Mouse (Mus musculus) heart, postnatal 0 days (tissue): ENCODE data around the gene Mok. TPM values are rescaled to one million over a fixed set of nuclear protein-coding genes. Genes with fewer than 3 reads are reported as not detected.

Experiments
- ATAC-seq: fragments of 200-750 bp; cut with Nextera tagmentation; 2 replicates; pipeline ENCODE4 v1.8.0; 2017; ENCODE audit warnings: low read depth, moderate number of reproducible peaks, moderate library complexity; ENCODE audit not compliant: insufficient read depth
- DNase-seq: peaks from one replicate; pipeline ENCODE4 v3.0.0-alpha.2; 2016; ENCODE audit warnings: low spot score
- H3K27ac ChIP-seq: fragments of 300-500 bp; sonication (generic); 2 replicates; pipeline ENCODE4 v1.5.1; 2014; ENCODE audit warnings: low read depth, mild to moderate bottlenecking
- H3K27me3 ChIP-seq: fragments of 300-500 bp; sonication (generic); 2 replicates; pipeline ENCODE4 v1.6.1; 2014; ENCODE audit warnings: low read length, mixed read lengths; ENCODE audit not compliant: control insufficient read depth, insufficient read depth
- H3K36me3 ChIP-seq: fragments of 300-500 bp; sonication (generic); replicated peaks from 2 replicates; pipeline ENCODE4 v1.6.1; 2014; ENCODE audit warnings: low read length, mixed read lengths; ENCODE audit not compliant: control insufficient read depth, insufficient read depth
- H3K4me1 ChIP-seq: fragments of 300-500 bp; sonication (generic); 2 replicates; pipeline ENCODE4 v1.6.1; 2014; ENCODE audit warnings: antibody characterized with exemption; ENCODE audit not compliant: control insufficient read depth, insufficient read depth
- H3K4me2 ChIP-seq: fragments of 300-500 bp; sonication (generic); 2 replicates; pipeline ENCODE4 v1.6.1; 2014; ENCODE audit warnings: low read depth, mild to moderate bottlenecking, low read length, moderate library complexity
- H3K4me3 ChIP-seq: fragments of 300-500 bp; sonication (generic); 2 replicates; pipeline ENCODE4 v1.5.1; 2014; ENCODE audit warnings: low read depth, low read length
- H3K9ac ChIP-seq: fragments of 300-500 bp; sonication (generic); replicated peaks from 2 replicates; pipeline ENCODE4 v1.6.1; 2014; ENCODE audit warnings: low read depth, low read length, mixed read lengths
- H3K9me3 ChIP-seq: fragments of 300-500 bp; sonication (generic); replicated peaks from 2 replicates; pipeline ENCODE4 v1.6.1; 2016; ENCODE audit warnings: low read length; ENCODE audit not compliant: control insufficient read depth
- CTCF ChIP-seq: IDR thresholded peaks from 2 replicates; pipeline ENCODE4 v1.5.1; 2016; ENCODE audit warnings: antibody characterized with exemption, control low read depth, low read depth
- EP300 ChIP-seq: IDR thresholded peaks from 2 replicates; pipeline ENCODE4 v1.6.1; 2016; ENCODE audit warnings: antibody characterized with exemption, low read depth
- WGBS: fragments of 180-500 bp; shearing (Covaris S2); extraction: QIAGEN DNeasy Blood & Tissue Kit; methylation state at CpG from one replicate; pipeline ENCODE4 v1.1.7; 2014; 5-methylcytosine and 5-hydroxymethylcytosine counted together
- polyA plus RNA-seq: library from polyadenylated mRNA; unstranded; fragments of >200 nt; fragmentation: Nextera tagmentation; extraction: Ambion mirVana; gene quantifications from 2 replicates; pipeline ENCODE4 v1.2.1, GENCODE M21; 2015
- total RNA-seq: library from RNA; depleted of rRNA; stranded (reverse); fragments of >200 nt; gene quantifications from 2 replicates; pipeline ENCODE4 v1.2.3, GENCODE M21; 2014; ENCODE audit warnings: low replicate concordance

The Mok gene
- total and polyA plus RNA-seq, 2 experiments from 2014 or later = 2.2 to 7.4 TPM

GRCm38 (mm10) chr12:110802674-110803297 lies 38.0 kb downstream of the Mok start:
- no peak overlapping the region for H3K27ac ChIP-seq
- peaks cover 13% of the 10 kb centered on the region; the same call in 1 of the 2 replicates for H3K4me1 ChIP-seq
- H3K9ac ChIP-seq = no peak overlapping the region
- no peaks in the 10 kb centered on the region for H3K27me3 ChIP-seq
- ATAC-seq = no peak
- no peak overlapping the region for H3K4me3 ChIP-seq
- WGBS = 74% methylated on average over 5 of the region's 5 CpGs
- no peak for DNase-seq
- TF ChIP-seq CTCF = no peak
- TF ChIP-seq EP300 = no peak
- no peaks in the 10 kb centered on the region for H3K9me3 ChIP-seq
- H3K4me2 ChIP-seq = no peak overlapping the region
- no peaks in the 10 kb centered on the region for H3K36me3 ChIP-seq

GRCm38 (mm10) chr12:110801876-110802464 lies 38.8 kb downstream of the Mok start:
- H3K36me3 ChIP-seq = no peaks in the 10 kb centered on the region
- no peak overlapping the region for H3K9ac ChIP-seq
- peaks cover 17% of the 10 kb centered on the region; the same call in 1 of the 2 replicates for H3K4me1 ChIP-seq
- DNase-seq (no peak), ATAC-seq (peak; percentile 24; the same call in 1 of the 2 replicates)
- no peaks in the 10 kb centered on the region for H3K27me3 ChIP-seq
- no peak overlapping the region for H3K4me3 ChIP-seq
- no peaks in the 10 kb centered on the region for H3K9me3 ChIP-seq
- no peak overlapping the region for H3K4me2 ChIP-seq
- TF ChIP-seq EP300 (no peak), CTCF (no peak)
- WGBS = 69% methylated on average over 10 of the region's 10 CpGs
- H3K27ac ChIP-seq = no peak overlapping the region

- H3K9me3 ChIP-seq = no peaks in the 10 kb centered on the region
- H3K4me3 ChIP-seq = no peak overlapping the region
- DNase-seq = no peak
- peaks cover 17% of the 10 kb centered on the region; the same call in 1 of the 2 replicates for H3K4me1 ChIP-seq
- no peak overlapping the region for H3K9ac ChIP-seq
- 85% methylated on average over 4 of the region's 4 CpGs for WGBS
- H3K36me3 ChIP-seq = no peaks in the 10 kb centered on the region
- no peak overlapping the region for H3K27ac ChIP-seq
- TF ChIP-seq CTCF = no peak
- no peak for TF ChIP-seq EP300
- ATAC-seq = no peak
- no peaks in the 10 kb centered on the region for H3K27me3 ChIP-seq
- no peak overlapping the region for H3K4me2 ChIP-seq
Observed at GRCm38 (mm10) chr12:110799226-110799625, 41.5 kb downstream of the Mok start.

GRCm38 (mm10) chr12:110797842-110798431 lies 42.8 kb downstream of the Mok start:
- Histone ChIP-seq H3K9ac (no peak overlapping the region), H3K4me1 (peaks cover 17% of the 10 kb centered on the region; the same call in 1 of the 2 replicates), H3K36me3 (peaks cover 7% of the 10 kb centered on the region; the same call in 1 of the 2 replicates), H3K27me3 (no peaks in the 10 kb centered on the region), H3K4me3 (no peak overlapping the region), H3K27ac (peak overlapping the region; percentile 57), H3K4me2 (no peak overlapping the region), H3K9me3 (no peaks in the 10 kb centered on the region)
- 65% methylated on average over 10 of the region's 10 CpGs for WGBS
- ATAC-seq (peak; percentile 62; the same call in 1 of the 2 replicates), DNase-seq (peak; percentile 18)
- TF ChIP-seq CTCF = no peak
- no peak for TF ChIP-seq EP300

- H3K4me2 ChIP-seq = no peak overlapping the region
- H3K36me3 ChIP-seq = peaks cover 14% of the 10 kb centered on the region; the same call in 1 of the 2 replicates
- no peaks in the 10 kb centered on the region for H3K27me3 ChIP-seq
- WGBS = 88% methylated on average over 6 of the region's 6 CpGs
- H3K4me1 ChIP-seq = peaks cover 17% of the 10 kb centered on the region; the same call in 1 of the 2 replicates
- TF ChIP-seq EP300 (no peak), CTCF (no peak)
- H3K27ac ChIP-seq = peak overlapping the region; percentile 57; the same call in 1 of the 2 replicates
- no peak for DNase-seq
- H3K9me3 ChIP-seq = no peaks in the 10 kb centered on the region
- H3K4me3 ChIP-seq = no peak overlapping the region
- no peak overlapping the region for H3K9ac ChIP-seq
- no peak for ATAC-seq
Observed at GRCm38 (mm10) chr12:110797202-110797601, 43.5 kb downstream of the Mok start.
